Mouse (Mus musculus): ENCODE results near the gene Etfbkmt.
"Not testable (repeated sequence)": the region's sequence is repeated elsewhere in the genome, so short reads cannot be mapped to it uniquely, and the experiment has no call there.

Etfbkmt gene

GRCm38 (mm10) chr6:149134391-149135150 is 5.1 kb upstream of the Etfbkmt start:
- DNase-seq (ENCODE audit: low spot score in 2 of 2), result no peak

- no peak for DNase-seq (ENCODE audit: low spot score in 2 of 2)
Measured at GRCm38 (mm10) chr6:149135631-149136030, 4.0 kb upstream of the Etfbkmt start.

GRCm38 (mm10) chr6:149137936-149138335 is 1.7 kb upstream of the Etfbkmt start:
- DNase-seq (ENCODE audit: low spot score in 2 of 2), result no peak

GRCm38 (mm10) chr6:149139011-149139410 is 638 bp upstream of the Etfbkmt start:
- no peak for DNase-seq (ENCODE audit: low spot score in 2 of 2)

GRCm38 (mm10) chr6:149141393-149142173 is 1.9 kb downstream of the Etfbkmt start:
- DNase-seq (ENCODE audit: low spot score in 2 of 2), result peak; percentile 58 to 66

GRCm38 (mm10) chr6:149145143-149145542 is 5.5 kb downstream of the Etfbkmt start:
- DNase-seq (ENCODE audit: low spot score in 2 of 2), result no peak

GRCm38 (mm10) chr6:149148436-149149229 is 9.0 kb downstream of the Etfbkmt start:
- DNase-seq (ENCODE audit: low spot score in 2 of 2), result no peak

- DNase-seq (ENCODE audit: low spot score in 2 of 2), result no peak
Measured at GRCm38 (mm10) chr6:149152119-149152518, 12.5 kb downstream of the Etfbkmt start.

GRCm38 (mm10) chr6:149153473-149154115 is 13.9 kb downstream of the Etfbkmt start:
- no peak for DNase-seq (ENCODE audit: low spot score in 2 of 2)

- no peak for DNase-seq (ENCODE audit: low spot score in 2 of 2)
Measured at GRCm38 (mm10) chr6:149154116-149155030, 14.7 kb downstream of the Etfbkmt start.

GRCm38 (mm10) chr6:149155031-149155841 is 15.6 kb downstream of the Etfbkmt start:
- no peak for DNase-seq (ENCODE audit: low spot score in 2 of 2)

GRCm38 (mm10) chr6:149167038-149167437 is 27.4 kb downstream of the Etfbkmt start:
- DNase-seq (ENCODE audit: low spot score in 2 of 2), result not testable (repeated sequence)

- no peak for DNase-seq (ENCODE audit: low spot score in 2 of 2)
Measured at GRCm38 (mm10) chr6:149167672-149168071, 28.0 kb downstream of the Etfbkmt start.

- no peak for DNase-seq (ENCODE audit: low spot score in 2 of 2)
Measured at GRCm38 (mm10) chr6:149168436-149168835, 28.8 kb downstream of the Etfbkmt start.

GRCm38 (mm10) chr6:149169965-149170364 is 30.3 kb downstream of the Etfbkmt start:
- DNase-seq (ENCODE audit: low spot score in 2 of 2), result not testable (repeated sequence)

- DNase-seq (ENCODE audit: low spot score in 2 of 2), result no peak
Measured at GRCm38 (mm10) chr6:149173831-149174625, 34.4 kb downstream of the Etfbkmt start.

- DNase-seq (ENCODE audit: low spot score in 2 of 2), result no peak
Measured at GRCm38 (mm10) chr6:149174932-149175570, 35.4 kb downstream of the Etfbkmt start.

- no peak for DNase-seq (ENCODE audit: low spot score in 2 of 2)
Measured at GRCm38 (mm10) chr6:149179064-149179463, 39.4 kb downstream of the Etfbkmt start.
